Mouse (Mus musculus): ENCODE measurements around the gene Plxnb1.

GRCm38 (mm10) chr9:109046306-109046705 lies 48.9 kb upstream of the Plxnb1 start:
- TF ChIP-seq GATA1 (IDR thresholded peaks at IDR 0.05; ENCODE audit: borderline replicate concordance, low read length) (no peak), FLI1 (IDR thresholded peaks at IDR 0.05; ENCODE audit: low read length) (no peak)

Data from megakaryocyte, embryonic 14.5 days (primary cell).